Mouse (Mus musculus) bone marrow macrophage, adult 2 months (primary cell): ENCODE data around the gene Vat1.

ENCODE experiments used
- CTCF ChIP-seq: IDR thresholded peaks from 2 replicates; pipeline ENCODE4 v1.5.1; 2012; ENCODE audit warnings: low read depth, mild to moderate bottlenecking, low read length, moderate library complexity
- POLR2A ChIP-seq: IDR thresholded peaks from 2 replicates; pipeline ENCODE4 v1.6.1; 2012; ENCODE audit warnings: mild to moderate bottlenecking, low read depth, low read length, borderline replicate concordance

DNA sequence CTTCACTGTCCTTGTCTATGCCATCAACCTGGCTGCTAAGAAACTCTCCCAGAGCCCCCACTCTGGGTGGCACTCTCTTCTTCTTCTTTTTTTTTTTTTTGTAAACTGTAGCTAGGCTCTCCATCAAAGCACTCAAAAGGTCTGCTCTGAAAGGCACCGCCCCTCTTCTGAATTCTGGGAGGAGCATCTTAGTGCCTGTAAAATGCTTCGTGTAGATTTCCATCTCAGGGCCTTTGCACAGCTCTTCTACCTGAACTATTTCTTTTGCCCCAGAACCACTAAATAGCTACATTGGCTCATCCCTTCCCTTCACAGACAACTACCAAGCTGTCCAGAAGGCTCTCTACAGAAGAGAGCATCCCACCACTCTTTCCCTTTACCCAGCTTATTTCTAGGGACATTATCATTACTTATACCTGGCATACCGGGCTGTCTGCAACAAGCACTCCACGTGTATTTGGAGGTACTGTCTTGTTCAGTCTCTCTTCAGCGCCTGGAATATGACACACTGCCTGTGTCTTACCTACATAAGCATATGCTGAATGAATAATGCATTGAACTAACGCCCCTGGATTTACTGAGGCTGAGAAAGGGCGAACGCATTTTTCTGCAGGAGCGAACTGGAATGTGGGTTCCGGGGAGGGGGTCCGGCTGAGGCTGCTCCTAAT is 49.5 kb downstream of the Vat1 start:
- TF ChIP-seq CTCF (no peak), POLR2A (no peak)
